Mouse (Mus musculus): ENCODE data around the gene Vps13c.

Gene Vps13c

GRCm38 (mm10) chr9:67886981-67887720, 47.0 kb downstream of the Vps13c start:
- DNase-seq, result no peak

GRCm38 (mm10) chr9:67893474-67893873, 53.3 kb downstream of the Vps13c start:
- no peak for DNase-seq

- no peak for DNase-seq
Observed at GRCm38 (mm10) chr9:67896646-67897295, 56.6 kb downstream of the Vps13c start.

GRCm38 (mm10) chr9:67900398-67900797, 60.2 kb downstream of the Vps13c start:
- no peak for DNase-seq

GRCm38 (mm10) chr9:67904355-67904754, 64.2 kb downstream of the Vps13c start:
- DNase-seq, result no peak

GRCm38 (mm10) chr9:67905541-67905940, 65.3 kb downstream of the Vps13c start:
- DNase-seq, result no peak

- no peak for DNase-seq
Observed at GRCm38 (mm10) chr9:67914681-67915080, 74.5 kb downstream of the Vps13c start.

GRCm38 (mm10) chr9:67922350-67922749, 82.2 kb downstream of the Vps13c start:
- DNase-seq, result no peak

- no peak for DNase-seq
Observed at GRCm38 (mm10) chr9:67930629-67931028, 90.4 kb downstream of the Vps13c start.

- DNase-seq, result no peak
Observed at GRCm38 (mm10) chr9:67937286-67937685, 97.1 kb downstream of the Vps13c start.

GRCm38 (mm10) chr9:67955466-67956010, 115.3 kb downstream of the Vps13c start:
- no peak for DNase-seq

- DNase-seq, result peak; percentile 56
Observed at GRCm38 (mm10) chr9:67961953-67962352, 121.8 kb downstream of the Vps13c start.

GRCm38 (mm10) chr9:67965889-67966288, 125.7 kb downstream of the Vps13c start:
- no peak for DNase-seq

- DNase-seq, result no peak
Observed at GRCm38 (mm10) chr9:67967011-67967410, 126.8 kb downstream of the Vps13c start.

GRCm38 (mm10) chr9:67973451-67973850, 133.3 kb downstream of the Vps13c start:
- DNase-seq, result peak; percentile 25

- DNase-seq, result no peak
Observed at GRCm38 (mm10) chr9:67975491-67975890, 135.3 kb downstream of the Vps13c start.

GRCm38 (mm10) chr9:68006566-68006965, 166.4 kb downstream of the Vps13c start:
- no peak for DNase-seq

GRCm38 (mm10) chr9:68014991-68015396, 174.8 kb downstream of the Vps13c start:
- DNase-seq, result peak; percentile 76

- DNase-seq, result peak; percentile 65
Observed at GRCm38 (mm10) chr9:68016255-68016954, 176.2 kb downstream of the Vps13c start.

- peak; percentile 32 for DNase-seq
Observed at GRCm38 (mm10) chr9:68020776-68021365, 180.7 kb downstream of the Vps13c start.

GRCm38 (mm10) chr9:68022311-68023043, 182.3 kb downstream of the Vps13c start:
- DNase-seq, result peak; percentile 5

- no peak for DNase-seq
Observed at GRCm38 (mm10) chr9:68028631-68029030, 188.4 kb downstream of the Vps13c start.
